Mouse (Mus musculus) liver, postnatal 0 days (tissue): ENCODE data around the gene Usp13.

Experiments
- CTCF ChIP-seq: sonication (generic); IDR thresholded peaks from 2 replicates; pipeline ENCODE4 v1.5.1; 2016; ENCODE audit warnings: antibody characterized with exemption, low read depth
- EP300 ChIP-seq: IDR thresholded peaks from 2 replicates; pipeline ENCODE4 v1.6.1; 2016; ENCODE audit warnings: antibody characterized with exemption, low read depth, mild to moderate bottlenecking

DNA sequence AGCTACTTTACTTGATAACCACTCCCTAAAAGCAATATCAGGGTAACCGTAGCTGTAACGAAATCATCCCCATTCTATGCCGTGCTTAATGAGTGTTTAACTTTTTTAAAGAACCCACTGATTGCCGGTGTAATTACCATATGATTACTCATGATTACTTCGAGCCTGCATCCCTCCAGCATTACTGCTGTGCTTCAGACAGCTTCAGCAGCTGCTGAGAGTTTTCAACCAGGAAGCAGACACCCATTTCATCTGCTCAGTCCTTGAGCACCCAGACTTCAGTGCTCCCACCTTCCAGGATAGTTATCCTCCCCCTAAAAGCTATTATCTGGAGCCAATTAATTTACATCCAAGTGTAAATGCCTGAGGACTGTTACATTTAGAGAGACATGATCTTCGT lies 106.8 kb downstream of the Usp13 start:
- TF ChIP-seq CTCF (no peak), EP300 (no peak)
